Comparison of ENCODE assay signal across 8 mouse cellular contexts in the genomic region with DNA sequence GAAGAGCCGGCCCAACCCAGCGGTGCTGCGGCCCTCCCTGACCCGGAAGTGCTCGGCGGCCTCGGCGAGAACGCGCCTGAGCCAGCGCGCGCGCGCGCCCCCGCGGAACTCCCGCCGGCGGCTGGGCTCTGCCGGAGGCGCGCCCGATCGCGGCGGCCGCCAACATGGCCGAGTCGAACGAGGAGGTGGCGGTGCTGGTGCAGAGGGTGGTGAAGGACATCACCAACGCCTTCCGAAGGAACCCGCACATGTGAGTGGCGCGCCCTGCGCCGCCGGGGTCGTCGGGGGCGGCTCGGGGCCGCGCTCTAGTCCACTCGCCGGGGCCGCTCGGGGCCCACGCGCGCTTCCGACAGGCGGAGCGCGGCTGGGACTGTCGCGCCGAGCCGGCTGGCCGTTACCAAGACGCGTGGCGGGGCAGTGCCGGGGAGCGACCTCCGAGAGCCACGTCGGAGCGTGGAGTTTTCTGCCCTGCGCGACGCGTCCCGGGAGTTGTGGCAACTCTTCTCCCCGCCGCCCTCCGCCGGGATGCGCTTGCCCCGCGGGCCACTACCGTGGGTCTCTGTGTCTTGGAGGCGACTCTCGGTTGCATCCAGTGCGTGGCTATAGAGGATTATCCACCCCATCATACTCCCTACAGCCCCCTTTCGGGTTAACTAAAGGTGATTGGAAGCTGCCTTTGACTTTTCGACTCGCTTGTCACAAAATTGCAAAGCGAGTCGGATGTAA. TPM values are rescaled to one million over a fixed set of nuclear protein-coding genes. Genes with fewer than 3 reads are reported as not detected.
DNase-seq lines count a peak whose midpoint lies in the region; ATAC-seq and TF ChIP-seq lines count a peak whose summit lies in the region.

Gene Ptar1, plus strand, starts transcription at position 134 of the 726 bp plus-strand sequence.

- H3K4me1 ChIP-seq in embryonic fibroblast, embryonic 13.5 days (ENCODE audit: control insufficient read depth, insufficient read depth, low read length): no peaks in the 10 kb centered on the region
- no peaks in the 10 kb centered on the region for H3K4me1 ChIP-seq in heart, embryonic 11.5 days (ENCODE audit: control insufficient read depth, insufficient read depth, low read length)
- peaks cover 11% of the 10 kb centered on the region for H3K4me1 ChIP-seq in kidney, embryonic 15.5 days
- H3K4me1 ChIP-seq in liver, adult 2 months (ENCODE audit: control insufficient read depth, insufficient read depth, low read length): peaks cover 4% of the 10 kb centered on the region; the same call in 1 of the 2 replicates

- WGBS in heart, embryonic 11.5 days (ENCODE audit: insufficient replicate concordance): under 1% methylated on average over 64 of the region's 93 CpGs
- WGBS in kidney, embryonic 15.5 days: under 1% methylated on average over 83 of the region's 93 CpGs
- WGBS in liver, adult 2 months: 1% methylated on average over 93 of the region's 93 CpGs

- no peaks in the 10 kb centered on the region; the same call in 1 of the 2 replicates for H3K79me2 ChIP-seq in liver, adult 2 months (ENCODE audit: control insufficient read depth, insufficient read depth, low read length)

- H3K4me3 ChIP-seq in embryonic fibroblast, embryonic 13.5 days (ENCODE audit: insufficient read depth, low read length): peak within 1 kb of the TSS; percentile 94
- H3K4me3 ChIP-seq in heart, embryonic 11.5 days (ENCODE audit: low read depth, low read length): peak within 1 kb of the TSS; percentile 93
- peak within 1 kb of the TSS; percentile 93 for H3K4me3 ChIP-seq in kidney, embryonic 15.5 days (replicated peaks)
- H3K4me3 ChIP-seq in liver, adult 2 months (ENCODE audit: insufficient read depth, low read depth, low read length): peak within 1 kb of the TSS; percentile 87

- H3K9ac ChIP-seq in heart, embryonic 11.5 days (ENCODE audit: low read depth, low read length): peak within 1 kb of the TSS; percentile 97
- H3K9ac ChIP-seq in kidney, embryonic 15.5 days: peak within 1 kb of the TSS; percentile 93
- peak within 1 kb of the TSS; percentile 91 for H3K9ac ChIP-seq in liver, adult 2 months (ENCODE audit: low read depth, low read length)

- peak; percentile 93 for DNase-seq in CD4-positive helper T cell, adult 2 months (ENCODE audit: low read depth, low spot score)
- peak; percentile 93 for DNase-seq in brain, adult 2 months (ENCODE audit: low read depth, low spot score)
- DNase-seq in liver, adult 2 months (ENCODE audit: extremely low read depth, low read depth, low spot score): peak; percentile 57
- DNase-seq in spleen, postnatal 36 days (ENCODE audit: low spot score in 2 of 2): peak; percentile 87 to 88

- peak; percentile 89 for ATAC-seq in heart, embryonic 11.5 days (replicated peaks; ENCODE audit: insufficient number of reproducible peaks, low FRiP score, low TSS enrichment)
- peak; percentile 96 for ATAC-seq in kidney, embryonic 15.5 days (replicated peaks; ENCODE audit: low FRiP score)
- ATAC-seq in monocyte, adult 5-6 weeks (replicated peaks; ENCODE audit: insufficient number of reproducible peaks, low FRiP score, low TSS enrichment, poor library complexity, severe bottlenecking): peak; percentile 89

- H3K9me3 ChIP-seq in heart, embryonic 11.5 days (replicated peaks; ENCODE audit: control insufficient read depth, low read length): no peaks in the 10 kb centered on the region
- H3K9me3 ChIP-seq in kidney, embryonic 15.5 days (replicated peaks): no peaks in the 10 kb centered on the region

- peak; percentile 91 for TF ChIP-seq POLR2A in embryonic fibroblast, embryonic 13.5 days (IDR thresholded peaks at IDR 0.05; ENCODE audit: low read depth, low read length)
- peak; percentile 62 for TF ChIP-seq POLR2A in liver, adult 2 months (IDR thresholded peaks at IDR 0.05; ENCODE audit: extremely low read depth, insufficient read depth, low read length)

- peak within 1 kb of the TSS; percentile 74 for H3K4me2 ChIP-seq in heart, embryonic 11.5 days
- peak within 1 kb of the TSS; percentile 69 for H3K4me2 ChIP-seq in kidney, embryonic 15.5 days

- peak within 1 kb of the TSS; percentile 95 for H3K27ac ChIP-seq in embryonic fibroblast, embryonic 13.5 days (ENCODE audit: insufficient read depth, low read length)
- H3K27ac ChIP-seq in heart, embryonic 11.5 days (ENCODE audit: low read depth, low read length): peak within 1 kb of the TSS; percentile 92
- H3K27ac ChIP-seq in kidney, embryonic 15.5 days: peak within 1 kb of the TSS; percentile 99
- peak within 1 kb of the TSS; percentile 93 for H3K27ac ChIP-seq in liver, adult 2 months (replicated peaks; ENCODE audit: insufficient read depth, low read depth, low read length)

- no peaks in the 10 kb centered on the region for H3K36me3 ChIP-seq in heart, embryonic 11.5 days (ENCODE audit: control insufficient read depth, insufficient read depth, low read length)
- H3K36me3 ChIP-seq in kidney, embryonic 15.5 days: no peaks in the 10 kb centered on the region
- no peaks in the 10 kb centered on the region for H3K36me3 ChIP-seq in liver, adult 2 months (ENCODE audit: control insufficient read depth, insufficient read depth, low read length)

- H3K27me3 ChIP-seq in heart, embryonic 11.5 days (ENCODE audit: control insufficient read depth, insufficient read depth, low read length): no peaks in the 10 kb centered on the region
- H3K27me3 ChIP-seq in kidney, embryonic 15.5 days: no peaks in the 10 kb centered on the region
- H3K27me3 ChIP-seq in liver, adult 2 months (ENCODE audit: control insufficient read depth, insufficient read depth, low read length): no peaks in the 10 kb centered on the region

- TF ChIP-seq CTCF in embryonic fibroblast, embryonic 13.5 days (IDR thresholded peaks at IDR 0.05; ENCODE audit: borderline replicate concordance, insufficient read depth, low read length): no peak
- no peak for TF ChIP-seq CTCF in liver, adult 2 months (IDR thresholded peaks at IDR 0.05; ENCODE audit: low read depth, low read length)

RNA-seq across cellular contexts. Expression of gene Ptar1, which starts in this region (rescaled TPM):
- 26.9 and 36.1 TPM in 2 replicates for polyA plus RNA-seq in embryonic fibroblast, embryonic 13.5 days (2011; ENCODE audit: insufficient read length, low read depth, missing spikeins)
- polyA plus RNA-seq in heart, embryonic 11.5 days (2014; fragmentation: Nextera tagmentation; extraction: Ambion mirVana): 4.6 and 7.3 TPM in 2 replicates
- polyA plus RNA-seq in kidney, embryonic 15.5 days (2015; fragmentation: Nextera tagmentation; extraction: Ambion mirVana): 5.6 and 7.1 TPM in 2 replicates
- 6.0 and 6.2 TPM in 2 replicates for total RNA-seq in liver, adult 2 months (2014; rRNA removed)
- polyA plus RNA-seq in liver, adult 2 months (2012; rRNA removed): 1.1 and 1.8 TPM in 2 replicates
- total RNA-seq in monocyte, adult 5-6 weeks (2017): 23.8 to 30.3 TPM (median 26.7 TPM) in 3 replicates

Comparison
In these comparisons a context has a peak if more than half of its experiments do, and no peak if none do; other contexts are left out.
1. Peak in every context shown above with its lines: DNase-seq, ATAC-seq, H3K4me3 ChIP-seq and H3K27ac ChIP-seq.